Mouse (Mus musculus): ENCODE measurements around the gene Wdr70.

The Wdr70 gene

DNA sequence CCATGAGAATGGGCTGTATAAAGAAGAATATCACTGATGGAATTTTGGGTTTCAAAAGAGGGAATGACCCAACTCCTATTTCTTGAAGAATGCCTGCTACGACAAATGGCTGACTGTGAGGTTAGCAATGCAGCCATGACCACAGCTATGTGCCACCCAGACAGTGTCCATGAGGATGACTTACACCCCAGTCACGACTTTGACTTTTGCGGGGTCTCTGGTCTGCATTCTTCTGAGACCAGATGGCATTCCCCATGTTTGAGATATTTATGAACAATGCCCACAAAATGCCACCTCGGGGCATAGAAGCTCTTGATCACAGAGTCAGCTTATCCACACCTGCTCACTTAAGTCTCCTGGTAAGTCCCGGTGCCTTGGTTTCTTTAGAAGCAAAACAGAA lies 236.1 kb downstream of the Wdr70 start:
- DNase-seq (ENCODE audit: low read depth, low spot score): no peak

DNA sequence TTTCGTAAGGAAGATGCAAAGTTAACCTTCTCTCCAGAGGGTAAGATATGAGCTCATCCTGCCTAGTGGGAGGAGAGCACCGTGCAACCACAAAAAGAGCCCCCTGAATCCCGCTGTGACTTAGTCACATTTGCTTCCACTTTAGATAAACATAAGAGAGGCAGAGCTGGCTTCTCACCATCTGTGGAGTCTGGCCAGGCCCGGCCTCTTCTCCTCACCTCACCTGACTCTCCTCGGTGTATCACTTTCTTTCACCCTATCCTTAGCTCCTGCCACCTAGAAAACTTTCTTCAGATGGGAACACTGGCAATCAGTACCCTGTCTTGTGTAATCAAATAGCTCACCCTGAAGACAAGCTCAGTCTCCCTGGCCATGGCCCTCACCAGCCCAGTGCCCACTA lies 240.2 kb downstream of the Wdr70 start:
- no peak for DNase-seq (ENCODE audit: low read depth, low spot score)

DNA sequence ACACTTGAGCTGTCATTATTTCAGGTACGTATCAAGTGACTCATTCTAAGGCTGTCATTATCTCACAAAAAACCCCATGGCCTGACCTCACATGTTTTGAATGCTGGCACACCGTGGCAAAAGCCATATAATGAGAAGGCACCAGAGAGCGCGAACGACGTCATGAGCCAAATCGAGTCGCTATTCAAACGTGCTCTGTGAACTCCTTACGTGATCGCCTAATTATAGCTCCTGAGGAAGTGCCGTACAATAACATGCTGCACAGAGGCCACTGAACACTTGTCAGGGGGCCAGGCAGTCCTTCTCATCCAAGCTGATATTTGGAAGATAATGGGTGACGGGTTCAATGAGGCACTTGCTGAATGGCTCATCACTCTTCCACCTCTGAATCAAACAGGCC lies 241.6 kb downstream of the Wdr70 start:
- DNase-seq (ENCODE audit: low read depth, low spot score): no peak

DNA sequence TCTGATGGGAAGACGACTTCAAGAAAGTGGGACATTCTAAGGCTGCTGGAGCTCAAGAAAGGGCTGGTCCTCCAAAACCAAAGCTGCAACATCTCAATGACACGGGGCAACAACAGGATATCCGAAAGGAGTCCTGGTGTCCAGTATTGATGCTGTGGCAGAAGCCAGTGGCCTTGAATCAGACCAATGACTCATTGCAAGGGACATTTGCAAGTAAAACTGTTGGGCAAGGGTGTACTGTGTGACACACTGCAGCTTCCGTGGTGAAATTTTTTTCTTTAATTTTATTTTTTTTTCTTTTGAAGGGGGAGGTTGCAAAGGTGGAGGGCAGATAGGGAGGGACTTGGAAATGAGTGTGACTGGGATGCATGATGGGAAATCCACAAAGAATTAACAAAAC lies 256.6 kb downstream of the Wdr70 start:
- no peak for DNase-seq (ENCODE audit: low read depth, low spot score)

DNA sequence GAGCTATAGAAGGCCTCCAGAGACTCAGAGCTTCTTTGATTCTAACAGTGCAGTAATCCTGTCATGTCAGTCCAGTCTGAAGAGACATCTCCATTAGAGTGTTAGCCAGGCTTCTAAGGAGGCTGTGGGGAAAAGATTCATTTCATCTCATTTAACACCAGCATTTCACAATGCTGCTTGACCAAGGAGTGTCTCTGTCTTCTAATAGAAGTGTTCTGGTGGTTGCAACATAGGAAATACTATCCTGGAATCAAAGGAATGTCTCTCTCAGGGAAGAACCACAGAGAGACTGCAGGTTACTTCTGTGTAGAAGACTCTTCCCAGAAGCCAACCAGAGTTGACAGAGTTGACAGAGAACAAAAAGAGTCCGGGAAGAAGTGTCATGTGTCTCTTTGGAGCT lies 257.3 kb downstream of the Wdr70 start:
- no peak for DNase-seq (ENCODE audit: low read depth, low spot score)

DNA sequence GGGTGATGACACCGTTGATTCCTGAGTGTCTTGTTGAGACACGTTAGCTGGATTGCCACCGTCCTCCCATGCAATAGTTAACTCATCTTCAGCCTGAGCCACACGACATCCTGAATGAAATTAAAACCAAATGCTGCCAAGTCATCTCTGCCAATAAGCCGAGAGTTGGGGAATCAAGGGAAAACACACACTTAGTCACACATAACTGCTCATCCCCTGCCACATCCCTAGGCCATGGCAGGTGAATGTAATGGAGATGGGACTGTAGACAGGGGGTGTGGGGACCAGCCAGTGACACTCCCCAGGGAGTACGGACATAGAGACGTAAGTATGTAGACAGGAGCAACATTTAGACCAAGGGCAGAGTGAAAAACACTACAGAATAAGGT lies 260.1 kb downstream of the Wdr70 start:
- no peak for DNase-seq (ENCODE audit: low read depth, low spot score)

DNA sequence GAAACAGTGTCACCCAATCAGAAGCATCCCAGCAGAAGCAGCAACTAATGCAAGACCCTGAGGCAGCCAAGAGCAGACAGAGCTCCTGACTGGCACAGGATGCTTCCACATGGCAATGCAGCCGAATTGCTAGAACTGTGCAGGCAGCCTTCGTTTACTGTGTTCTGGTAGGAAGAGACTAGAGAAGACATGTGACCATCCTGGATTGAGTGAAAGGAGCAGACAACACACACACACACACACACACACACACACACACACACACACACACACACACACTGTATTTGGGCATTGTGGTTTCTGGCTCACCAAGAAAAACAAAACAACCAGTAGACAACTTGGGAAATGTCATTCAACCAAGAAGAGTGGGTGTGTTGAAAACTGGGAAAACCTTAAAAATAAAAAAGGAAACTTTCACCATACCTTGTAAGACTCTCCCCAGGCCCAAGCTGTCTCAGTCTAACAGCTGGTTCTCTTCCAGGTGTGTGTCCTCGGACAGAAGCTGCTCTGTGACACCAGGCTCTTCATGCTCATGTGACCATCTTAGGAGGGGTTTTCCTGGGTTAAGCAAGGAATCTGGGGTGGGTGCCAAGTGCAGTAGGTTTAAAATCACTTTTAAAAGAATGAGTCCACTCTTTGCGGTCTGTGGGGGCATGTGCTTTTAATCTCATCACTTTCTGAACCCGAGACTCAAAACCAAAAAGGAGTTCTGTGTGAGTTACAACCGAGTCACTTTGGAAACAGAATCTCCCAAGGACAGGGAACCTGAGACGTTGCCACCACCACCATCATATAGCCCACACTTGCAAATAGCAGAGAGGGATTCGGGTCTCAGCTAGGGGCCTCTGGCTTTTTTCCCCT lies 260.7 kb downstream of the Wdr70 start:
- DNase-seq (ENCODE audit: low read depth, low spot score): no peak

DNA sequence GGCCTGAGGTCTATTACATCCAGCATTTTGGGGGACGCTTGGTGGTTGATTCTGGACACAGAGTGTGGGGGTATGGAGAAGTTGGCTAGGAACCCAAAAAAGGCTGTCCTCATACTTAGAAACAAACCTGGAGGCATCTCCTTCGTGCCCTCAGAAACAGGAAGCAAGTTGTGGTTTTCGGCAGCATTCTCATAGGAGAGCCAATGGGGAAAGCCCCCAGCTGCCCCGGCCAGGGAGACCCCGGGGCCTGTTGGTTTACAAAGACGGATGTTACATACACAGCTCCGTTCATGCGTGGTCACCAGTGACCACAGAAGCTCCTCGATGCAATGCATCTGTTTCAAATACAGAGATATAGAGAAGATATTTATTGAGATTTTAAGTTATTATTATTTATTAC lies 263.6 kb downstream of the Wdr70 start:
- DNase-seq (ENCODE audit: low read depth, low spot score): no peak

DNA sequence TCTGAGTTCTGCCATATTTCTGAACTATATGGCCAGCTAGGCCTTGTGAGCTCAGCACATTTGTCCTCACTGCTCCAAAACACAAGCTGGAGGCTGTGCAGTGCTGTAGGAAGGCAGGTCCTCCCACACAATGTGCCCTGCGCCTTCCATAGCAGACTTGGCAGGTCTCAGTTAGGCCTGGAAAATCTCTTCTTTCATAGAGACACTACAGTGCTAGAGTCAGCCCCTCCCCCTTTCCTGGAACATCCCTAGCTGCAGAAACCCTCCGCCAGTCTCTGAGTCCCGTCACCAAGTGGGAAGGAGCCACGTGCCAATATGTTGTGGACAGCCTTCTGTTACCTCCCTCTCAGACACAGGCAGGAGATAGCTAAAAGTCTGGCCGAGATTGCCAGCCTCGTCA lies 273.5 kb downstream of the Wdr70 start:
- DNase-seq (ENCODE audit: low read depth, low spot score): no peak

DNA sequence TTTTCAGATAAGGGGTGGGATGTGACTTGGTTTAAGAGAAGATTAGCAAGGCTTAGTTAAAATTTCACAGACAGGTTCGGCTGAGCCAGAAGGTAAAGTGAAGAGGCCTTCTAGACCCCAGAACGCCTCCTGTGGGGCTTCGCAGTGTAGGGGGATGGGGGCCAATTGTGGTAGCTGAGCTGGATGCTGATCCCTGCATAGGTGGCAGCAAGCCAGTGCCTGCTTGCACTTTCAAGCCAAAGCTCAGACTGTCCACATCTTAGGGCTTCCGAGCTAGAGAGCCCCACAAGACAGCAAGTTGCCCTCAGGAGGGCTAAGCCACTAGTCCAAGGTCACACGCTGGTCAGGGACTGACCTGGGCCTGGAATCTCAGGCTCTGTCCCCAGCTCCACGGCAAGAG lies 275.1 kb downstream of the Wdr70 start:
- DNase-seq (ENCODE audit: low read depth, low spot score): no peak

Data from telencephalon, adult 2 months (tissue).